Mouse (Mus musculus): Measurements from ENCODE around the gene Amacr.
"Not testable (repeated sequence)": the region's sequence is repeated elsewhere in the genome, so short reads cannot be mapped to it uniquely, and the experiment has no call there.

- TF ChIP-seq CTCF (conservative IDR thresholded peaks at IDR 0.05; ENCODE audit: low read length); POU5F1 (IDR thresholded peaks at IDR 0.05; ENCODE audit: borderline replicate concordance, low read length): not testable (repeated sequence)
These were observed 4.9 kb downstream of the Amacr start for GRCm38 (mm10) chr15:10986477-10986876.

Measured in E14TG2a.4 (cell line).